Mouse (Mus musculus) limb, embryonic 12.5 days (tissue): ENCODE measurements around the gene Kcnf1. TPM values are rescaled to one million over a fixed set of nuclear protein-coding genes. Genes with fewer than 3 reads are reported as not detected.

Experiments used
- polyA plus RNA-seq: library from polyadenylated mRNA; unstranded; fragments of >200 nt; fragmentation: Nextera tagmentation; extraction: Ambion mirVana; gene quantifications from 2 replicates; pipeline ENCODE4 v1.2.1, GENCODE M21; 2016

Kcnf1 gene
- polyA plus RNA-seq, 1 experiment from 2014 or later: 0.50 TPM

Other genes starting within 250 kb of the Kcnf1 start
- 6.0 and 6.6 TPM in 2 replicates for gene Pqlc3, start 176.5 kb downstream of the Kcnf1 start, polyA plus RNA-seq
- gene 2410004P03Rik, start 165.2 kb downstream of the Kcnf1 start, polyA plus RNA-seq: 0.75 and 1.1 TPM in 2 replicates
- 582 and 622 TPM in 2 replicates for gene Pdia6, start 89.7 kb upstream of the Kcnf1 start, polyA plus RNA-seq
- 0.16 and 0.17 TPM in 2 replicates for gene Atp6v1c2, start 152.5 kb upstream of the Kcnf1 start, polyA plus RNA-seq
- gene Nol10, start 171.6 kb upstream of the Kcnf1 start, polyA plus RNA-seq: 30.8 and 33.5 TPM in 2 replicates